Mouse (Mus musculus): Measurements from ENCODE around the gene Adora2a. TPM values are rescaled to one million over a fixed set of nuclear protein-coding genes. Genes with fewer than 3 reads are reported as not detected.
"Not testable (repeated sequence)": the region's sequence is repeated elsewhere in the genome, so short reads cannot be mapped to it uniquely, and the experiment has no call there.

Gene Adora2a
- polyA plus RNA-seq, 1 experiment from 2014 or later: 2.4 TPM

DNA sequence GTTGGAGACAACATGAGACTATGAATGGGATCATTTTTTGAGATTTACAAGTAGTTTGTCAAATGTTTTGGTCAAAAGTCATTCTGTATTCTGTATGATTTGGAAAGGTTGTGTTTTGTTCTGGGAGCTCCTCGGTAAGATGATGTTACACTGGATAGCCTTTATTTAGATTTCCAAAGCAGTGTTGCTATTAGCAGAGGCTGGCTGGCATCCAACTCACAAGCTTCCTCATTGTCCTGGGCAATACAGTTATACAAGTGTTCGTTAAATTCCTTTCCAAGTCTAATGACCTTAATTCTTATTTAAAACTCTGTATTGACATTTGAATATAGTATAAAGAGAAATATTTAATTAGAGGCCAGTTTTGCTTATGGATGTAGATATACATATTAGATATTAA lies 28.6 kb downstream of the Adora2a start:
- H3K9ac ChIP-seq: no peak overlapping the region
- H3K4me3 ChIP-seq (replicated peaks): no peak overlapping the region
- no peak for ATAC-seq (ENCODE audit: insufficient number of reproducible peaks, low FRiP score, low TSS enrichment, low read depth)
- H3K4me1 ChIP-seq: no peaks in the 10 kb centered on the region
- H3K27ac ChIP-seq (replicated peaks): no peak overlapping the region
- H3K27me3 ChIP-seq: no peaks in the 10 kb centered on the region
- H3K36me3 ChIP-seq: no peaks in the 10 kb centered on the region
- H3K4me2 ChIP-seq (replicated peaks): no peak overlapping the region
- WGBS: 68% methylated on average over 2 of the region's 2 CpGs
- no peaks in the 10 kb centered on the region for H3K9me3 ChIP-seq (replicated peaks)

DNA sequence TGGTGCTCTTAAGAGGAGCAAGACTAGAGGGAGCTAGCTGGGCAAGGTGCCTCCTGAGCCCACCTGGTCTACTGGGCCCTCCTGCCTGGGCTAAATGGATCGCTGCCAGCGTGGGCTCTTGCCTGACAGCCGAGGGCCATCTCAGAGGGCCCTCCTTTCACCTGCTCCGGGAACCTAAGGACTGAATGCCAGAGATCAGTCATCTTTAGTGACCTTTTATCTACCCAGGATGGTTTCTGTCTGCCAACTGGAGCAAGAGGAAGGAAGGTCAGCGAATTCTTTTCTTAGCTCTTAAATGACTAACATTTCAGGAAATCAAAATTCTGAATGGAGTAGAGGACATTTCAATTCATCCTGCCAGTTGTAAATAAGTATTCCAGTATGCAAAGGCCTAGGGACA lies 33.9 kb downstream of the Adora2a start:
- no peak overlapping the region for H3K27ac ChIP-seq (replicated peaks)

DNA sequence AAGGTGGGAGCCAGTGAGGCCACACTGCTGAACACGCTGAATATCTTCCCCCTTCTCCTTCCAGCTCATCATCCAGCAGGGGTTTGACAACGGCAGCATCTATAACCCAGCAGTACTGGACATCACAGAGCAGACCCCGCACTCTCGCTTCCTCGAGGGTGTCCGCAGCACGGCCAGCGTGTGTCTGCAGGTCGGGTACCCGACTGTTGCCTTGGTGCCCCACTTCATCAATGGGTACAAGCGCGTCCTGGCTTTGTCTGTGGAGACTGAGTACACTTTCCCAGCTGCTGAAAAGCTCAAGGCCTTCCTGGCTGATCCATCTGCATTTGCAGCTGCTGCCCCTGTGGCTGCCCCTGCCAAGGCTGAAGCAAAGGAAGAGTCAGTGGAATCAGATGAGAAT lies 35.9 kb downstream of the Adora2a start:
- no peaks in the 10 kb centered on the region for H3K36me3 ChIP-seq
- no peaks in the 10 kb centered on the region for H3K4me1 ChIP-seq
- H3K27ac ChIP-seq (replicated peaks): no peak overlapping the region
- ATAC-seq (ENCODE audit: insufficient number of reproducible peaks, low FRiP score, low TSS enrichment, low read depth): no peak
- no peak overlapping the region for H3K9ac ChIP-seq
- H3K4me3 ChIP-seq (replicated peaks): no peak overlapping the region
- no peak overlapping the region for H3K4me2 ChIP-seq (replicated peaks)
- no peaks in the 10 kb centered on the region for H3K9me3 ChIP-seq (replicated peaks)
- H3K27me3 ChIP-seq: no peaks in the 10 kb centered on the region
- 92% methylated on average over 12 of the region's 12 CpGs for whole genome bisulfite sequencing

More for the DNA sequence above, 33.9 kb downstream of the Adora2a start:
- Histone ChIP-seq H3K9ac (no peak overlapping the region), H3K9me3 (replicated peaks) (no peaks in the 10 kb centered on the region), H3K4me3 (replicated peaks) (no peak overlapping the region), H3K4me1 (no peaks in the 10 kb centered on the region), H3K36me3 (no peaks in the 10 kb centered on the region), H3K4me2 (replicated peaks) (no peak overlapping the region), H3K27me3 (no peaks in the 10 kb centered on the region)
- WGBS: 78% methylated on average over 5 of the region's 5 CpGs
- no peak for ATAC-seq (ENCODE audit: insufficient number of reproducible peaks, low FRiP score, low TSS enrichment, low read depth)

DNA sequence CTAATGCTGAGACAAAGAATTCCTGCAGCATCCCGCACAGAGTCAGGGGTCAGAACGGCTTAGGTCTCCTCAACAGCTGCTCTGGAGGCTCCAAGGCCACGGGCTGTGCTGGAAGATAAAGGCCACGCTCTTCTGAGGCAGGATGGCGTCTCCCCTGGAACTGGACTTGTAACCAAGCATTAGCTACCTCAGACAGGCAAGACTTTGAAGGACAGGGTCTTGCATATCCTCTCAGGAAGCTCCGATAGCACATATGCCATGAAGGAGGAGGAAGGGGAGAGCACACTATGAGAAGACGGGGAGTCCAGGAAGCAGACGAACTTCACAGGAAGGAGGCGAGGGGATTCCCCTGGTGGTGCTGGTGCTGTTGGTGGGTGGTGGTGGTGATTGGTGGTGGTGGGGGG lies 37.2 kb downstream of the Adora2a start:
- ATAC-seq (ENCODE audit: insufficient number of reproducible peaks, low FRiP score, low TSS enrichment, low read depth); H3K9ac ChIP-seq; H3K4me2 ChIP-seq (replicated peaks); H3K4me3 ChIP-seq (replicated peaks); H3K27me3 ChIP-seq; H3K27ac ChIP-seq (replicated peaks); H3K4me1 ChIP-seq; H3K36me3 ChIP-seq; H3K9me3 ChIP-seq (replicated peaks): not testable (repeated sequence)
- 77% methylated on average over 9 of the region's 9 CpGs for WGBS

DNA sequence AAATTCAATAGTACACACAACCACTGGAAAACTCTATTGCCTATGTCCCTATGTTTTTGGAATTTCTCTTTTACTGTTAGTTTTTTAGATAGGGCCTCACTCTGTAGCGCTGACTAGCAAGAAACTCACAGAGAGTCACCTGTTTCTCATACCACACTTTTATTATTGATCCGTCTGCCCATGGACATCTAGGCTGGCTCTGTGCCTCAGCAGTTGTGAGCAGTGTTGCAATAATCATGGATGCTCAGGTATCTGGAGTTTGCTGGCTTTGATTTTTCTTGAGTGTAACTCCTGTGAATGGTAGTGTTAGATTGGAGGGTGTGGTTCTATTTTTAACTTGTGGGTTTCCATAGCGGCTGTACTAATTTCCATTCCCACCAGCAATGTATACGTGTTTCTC lies 38.7 kb downstream of the Adora2a start:
- no peaks in the 10 kb centered on the region for H3K4me1 ChIP-seq
- no peak for ATAC-seq (ENCODE audit: insufficient number of reproducible peaks, low FRiP score, low TSS enrichment, low read depth)
- no peak overlapping the region for H3K27ac ChIP-seq (replicated peaks)
- H3K27me3 ChIP-seq: no peaks in the 10 kb centered on the region
- H3K9ac ChIP-seq: no peak overlapping the region
- H3K4me2 ChIP-seq (replicated peaks): no peak overlapping the region
- 53% methylated on average over 4 of the region's 4 CpGs for WGBS
- H3K36me3 ChIP-seq: no peaks in the 10 kb centered on the region
- no peaks in the 10 kb centered on the region for H3K9me3 ChIP-seq (replicated peaks)
- no peak overlapping the region for H3K4me3 ChIP-seq (replicated peaks)

DNA sequence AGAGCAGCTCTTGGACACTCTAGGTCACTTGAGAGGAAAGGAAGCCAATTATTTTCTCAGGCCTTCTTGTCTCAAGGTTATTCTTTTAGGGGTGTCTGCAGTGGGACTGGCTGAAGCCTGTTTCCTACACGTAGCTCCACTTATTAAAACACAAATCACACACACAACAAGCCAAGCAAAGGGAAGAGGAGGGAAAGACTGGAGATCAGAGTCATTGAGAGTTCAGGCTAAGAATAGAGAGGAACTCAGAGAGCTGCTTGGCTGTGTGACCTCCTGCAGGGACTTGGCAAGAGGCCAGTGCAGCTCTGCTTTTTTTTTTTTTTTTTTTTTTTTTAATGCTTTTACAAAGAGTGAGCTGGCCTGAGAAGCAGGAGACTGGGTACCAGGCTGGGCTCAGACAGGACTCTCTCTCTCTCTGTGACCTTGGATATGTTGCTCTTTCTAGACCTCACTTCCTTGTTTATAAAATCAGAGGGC lies 47.6 kb downstream of the Adora2a start:
- H3K4me1 ChIP-seq; H3K4me3 ChIP-seq (replicated peaks); H3K36me3 ChIP-seq; ATAC-seq (ENCODE audit: insufficient number of reproducible peaks, low FRiP score, low TSS enrichment, low read depth); H3K9ac ChIP-seq; H3K4me2 ChIP-seq (replicated peaks); H3K9me3 ChIP-seq (replicated peaks); H3K27me3 ChIP-seq; H3K27ac ChIP-seq (replicated peaks): not testable (repeated sequence)
- WGBS: 10% methylated on average over 1 of the region's 1 CpGs

DNA sequence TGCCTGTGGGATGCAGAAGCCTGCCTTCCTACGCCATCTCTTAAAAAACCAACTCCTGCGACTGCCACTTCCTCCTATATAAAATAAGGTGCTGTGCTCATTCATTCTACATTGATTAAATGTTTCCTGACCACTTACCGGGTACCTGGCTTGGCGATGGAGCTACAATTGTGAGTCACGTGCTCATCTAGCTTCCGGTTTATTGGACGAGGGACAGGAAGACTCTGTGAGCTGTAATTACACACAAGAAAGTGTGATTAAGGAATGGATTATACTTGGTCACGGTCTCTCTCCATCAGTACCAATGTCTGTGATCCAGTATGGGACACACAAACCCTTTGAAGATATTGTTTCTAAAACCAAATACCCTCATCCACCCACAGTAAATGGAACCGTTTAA lies 48.1 kb downstream of the Adora2a start:
- H3K4me3 ChIP-seq (replicated peaks): no peak overlapping the region
- ATAC-seq (ENCODE audit: insufficient number of reproducible peaks, low FRiP score, low TSS enrichment, low read depth): no peak

DNA sequence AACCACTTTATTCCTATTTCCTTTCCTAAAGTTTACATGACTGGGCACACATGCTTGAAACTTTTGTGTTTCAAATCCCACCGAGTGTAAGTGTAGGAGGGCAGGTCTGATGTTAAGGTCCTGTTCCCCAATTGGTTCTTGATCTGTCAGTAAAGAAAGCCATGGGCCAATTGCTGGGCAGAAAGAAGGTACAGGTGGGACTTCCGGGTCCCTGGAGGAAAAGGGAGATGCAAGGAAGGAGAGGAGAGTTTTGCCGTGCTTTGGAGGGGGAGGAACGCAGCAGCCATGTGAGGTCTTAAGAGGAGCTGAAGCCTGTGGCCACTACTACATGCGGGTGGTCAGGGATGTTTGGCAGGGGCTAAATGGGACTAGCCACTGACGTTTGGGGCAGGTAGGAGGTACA lies 48.6 kb downstream of the Adora2a start:
- H3K4me1 ChIP-seq: 0 out of 2 replicates have a peak, but pooled peaks cover 3% of the 10 kb centered on the region
- H3K27me3 ChIP-seq: no peaks in the 10 kb centered on the region
- H3K4me3 ChIP-seq (replicated peaks): peak overlapping the region; percentile 22
- 37% methylated on average over 6 of the region's 6 CpGs for WGBS
- H3K27ac ChIP-seq (replicated peaks): no peak overlapping the region
- H3K9ac ChIP-seq: no peak overlapping the region
- no peak overlapping the region; the same call in 1 of the 2 replicates for H3K4me2 ChIP-seq (replicated peaks)
- no peak for ATAC-seq (ENCODE audit: insufficient number of reproducible peaks, low FRiP score, low TSS enrichment, low read depth)
- H3K36me3 ChIP-seq: no peaks in the 10 kb centered on the region
- H3K9me3 ChIP-seq (replicated peaks): no peaks in the 10 kb centered on the region

More for the DNA sequence above, 48.1 kb downstream of the Adora2a start:
- Histone ChIP-seq H3K36me3 (no peaks in the 10 kb centered on the region), H3K9ac (no peak overlapping the region), H3K4me2 (replicated peaks) (no peak overlapping the region), H3K27ac (replicated peaks) (no peak overlapping the region), H3K27me3 (no peaks in the 10 kb centered on the region), H3K9me3 (replicated peaks) (no peaks in the 10 kb centered on the region), H3K4me1 (0 out of 2 replicates have a peak, but pooled peaks cover 3% of the 10 kb centered on the region)
- WGBS: 68% methylated on average over 9 of the region's 9 CpGs

DNA sequence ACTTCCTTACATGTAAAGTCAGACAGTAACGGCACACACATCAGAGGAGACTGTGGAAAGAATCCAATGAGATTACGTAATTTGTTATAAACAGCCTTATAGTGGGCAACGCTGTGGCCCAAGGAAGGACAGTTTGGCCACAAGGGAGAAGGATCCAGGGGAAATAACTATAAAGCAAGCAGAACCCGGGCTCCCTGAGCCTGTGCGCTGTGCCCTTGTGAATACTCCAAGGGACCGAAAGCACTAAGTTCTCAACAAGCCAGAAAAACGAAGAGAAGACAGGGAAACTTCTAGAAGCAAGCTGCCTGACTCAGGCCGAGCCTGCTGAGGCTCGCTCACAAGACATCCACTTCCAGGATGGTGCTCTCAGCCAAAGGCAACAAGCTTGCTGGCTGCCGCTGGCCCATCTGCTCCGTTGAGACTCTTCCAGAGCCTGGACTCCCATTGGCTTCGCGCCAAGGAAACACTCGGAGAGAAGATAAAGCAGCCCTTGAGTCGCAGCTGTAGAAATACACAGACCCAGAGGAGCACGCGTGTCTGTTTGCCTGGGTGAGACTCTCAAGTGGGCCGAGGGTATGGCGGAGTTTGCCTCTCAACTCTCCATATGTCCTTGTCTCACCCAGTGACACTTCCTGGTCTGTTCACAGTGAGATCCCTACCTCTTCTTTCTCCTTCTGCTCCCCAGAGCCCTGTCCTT lies 57.1 kb downstream of the Adora2a start:
- WGBS: 70% methylated on average over 15 of the region's 19 CpGs
- H3K4me2 ChIP-seq (replicated peaks); H3K4me3 ChIP-seq (replicated peaks); H3K4me1 ChIP-seq; H3K27ac ChIP-seq (replicated peaks); H3K27me3 ChIP-seq; H3K36me3 ChIP-seq; H3K9ac ChIP-seq; ATAC-seq (ENCODE audit: insufficient number of reproducible peaks, low FRiP score, low TSS enrichment, low read depth); H3K9me3 ChIP-seq (replicated peaks): not testable (repeated sequence)

DNA sequence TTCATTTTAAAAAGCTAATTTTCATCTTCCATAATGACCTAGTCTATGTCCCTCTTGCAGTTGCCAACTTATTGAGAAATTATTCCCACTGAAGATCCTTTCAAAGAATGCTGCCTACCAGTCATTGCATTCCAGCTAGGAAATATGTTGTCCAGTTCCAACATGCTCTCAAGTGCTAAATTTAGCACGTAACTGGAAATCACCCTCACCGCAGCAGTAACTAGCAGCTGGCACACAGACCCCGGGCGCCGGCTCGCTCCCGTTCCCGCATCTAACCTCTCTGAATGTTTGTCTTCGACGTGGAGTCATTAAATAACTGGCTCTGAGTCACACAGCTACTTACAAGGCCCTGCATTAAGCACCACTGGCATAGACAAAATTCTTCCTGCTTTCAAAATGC lies 62.0 kb downstream of the Adora2a start:
- no peak overlapping the region for H3K4me2 ChIP-seq (replicated peaks)
- H3K4me1 ChIP-seq: no peaks in the 10 kb centered on the region
- 47% methylated on average over 10 of the region's 10 CpGs for WGBS

More for the DNA sequence above, 62.0 kb downstream of the Adora2a start:
- no peak overlapping the region for H3K9ac ChIP-seq
- H3K27me3 ChIP-seq: no peaks in the 10 kb centered on the region
- no peaks in the 10 kb centered on the region for H3K9me3 ChIP-seq (replicated peaks)
- H3K4me3 ChIP-seq (replicated peaks): no peak overlapping the region
- no peak for ATAC-seq (ENCODE audit: insufficient number of reproducible peaks, low FRiP score, low TSS enrichment, low read depth)
- H3K27ac ChIP-seq (replicated peaks): no peak overlapping the region
- H3K36me3 ChIP-seq: no peaks in the 10 kb centered on the region

All from embryonic facial prominence, embryonic 15.5 days (tissue).